Mouse (Mus musculus): ENCODE results near the gene Gapvd1.
A peak's percentile ranks its signal among the peaks of the same experiment; 100 is the strongest.
"Not testable (repeated sequence)": the region's sequence is repeated elsewhere in the genome, so short reads cannot be mapped to it uniquely, and the experiment has no call there.

The Gapvd1 gene

DNA sequence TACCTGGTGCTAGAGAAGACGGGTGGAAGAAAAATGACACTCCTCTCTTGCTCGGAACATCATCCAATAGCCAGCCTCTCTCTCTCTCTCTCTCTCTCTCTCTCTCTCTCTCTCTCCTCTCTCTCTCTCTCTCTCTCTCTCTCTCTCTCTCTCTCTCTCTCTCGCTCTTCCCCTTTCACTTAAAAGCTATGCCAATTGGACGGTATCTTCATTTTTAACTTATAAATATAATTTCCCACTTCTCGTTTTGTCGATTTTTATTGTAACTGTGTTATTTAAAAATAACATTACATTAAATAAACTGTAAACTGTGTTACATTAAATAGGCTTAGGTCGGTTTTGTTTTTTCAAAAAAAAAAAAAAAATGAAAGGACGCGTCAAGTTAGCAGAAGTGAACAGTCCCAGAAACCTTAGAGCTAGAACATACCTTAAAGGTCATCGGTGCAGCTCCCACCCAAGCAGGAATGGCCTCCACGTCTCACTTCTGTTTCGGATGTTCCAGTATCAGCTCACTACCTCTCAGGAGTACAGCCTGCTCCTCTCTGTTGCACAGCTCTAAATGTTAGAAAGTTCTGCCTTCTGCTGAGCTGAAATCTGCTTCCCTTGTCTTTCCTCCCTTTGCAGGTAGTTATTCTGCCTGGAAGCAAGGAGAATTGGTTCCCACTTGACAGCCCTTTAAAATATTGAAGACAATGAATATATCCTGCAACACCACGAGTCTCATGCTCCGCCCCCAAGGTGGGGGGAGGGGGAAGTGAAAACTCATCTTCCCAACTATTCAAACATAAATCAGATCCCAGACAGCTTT is at the start of gene Gapvd1:
TSS of gene Gapvd1 (minus strand) at position 682 of the 808 bp plus-strand sequence.
- DNase-seq (ENCODE audit: low read depth, low spot score), result peak; percentile 68

DNA sequence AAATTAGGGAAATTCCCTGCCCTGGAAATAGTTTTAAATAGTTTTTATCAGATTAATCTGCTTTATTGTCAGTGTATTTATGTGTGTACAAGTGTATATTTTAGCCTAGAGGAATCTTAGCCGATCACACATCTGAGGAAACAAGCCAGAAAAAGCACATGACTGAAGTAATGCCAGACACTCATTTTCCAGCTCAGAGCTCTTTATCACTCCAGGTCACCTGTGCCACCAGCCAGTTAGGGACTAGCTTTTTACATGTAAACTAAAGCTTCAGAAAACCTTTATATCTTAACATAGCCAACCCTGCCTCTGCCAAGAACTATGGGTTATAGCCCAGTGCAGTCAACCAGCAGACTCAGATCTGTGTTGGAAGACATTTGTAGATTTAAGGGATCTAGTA is 49.8 kb upstream of the Gapvd1 start:
- DNase-seq (ENCODE audit: low read depth, low spot score), result no peak

DNA sequence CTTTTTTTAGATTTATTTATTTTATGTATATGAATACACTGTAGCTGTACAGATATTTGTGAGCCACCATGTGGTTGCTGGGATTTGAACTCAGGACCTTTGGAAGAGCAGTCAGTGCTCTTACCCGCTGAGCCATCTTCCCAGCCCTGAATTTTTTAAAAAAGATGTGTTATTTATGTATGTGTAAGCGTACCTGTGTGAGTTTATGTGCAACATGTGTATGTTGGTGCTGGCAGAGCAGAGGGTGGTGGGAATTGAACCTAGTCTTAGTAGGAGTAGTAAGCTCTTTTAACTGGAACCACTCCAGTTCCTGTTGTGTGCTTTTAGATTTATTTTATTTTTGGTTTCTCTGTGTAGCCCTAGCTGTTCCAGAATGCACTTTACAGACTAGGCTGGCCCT is 49.1 kb upstream of the Gapvd1 start:
- DNase-seq (ENCODE audit: low read depth, low spot score), result no peak

DNA sequence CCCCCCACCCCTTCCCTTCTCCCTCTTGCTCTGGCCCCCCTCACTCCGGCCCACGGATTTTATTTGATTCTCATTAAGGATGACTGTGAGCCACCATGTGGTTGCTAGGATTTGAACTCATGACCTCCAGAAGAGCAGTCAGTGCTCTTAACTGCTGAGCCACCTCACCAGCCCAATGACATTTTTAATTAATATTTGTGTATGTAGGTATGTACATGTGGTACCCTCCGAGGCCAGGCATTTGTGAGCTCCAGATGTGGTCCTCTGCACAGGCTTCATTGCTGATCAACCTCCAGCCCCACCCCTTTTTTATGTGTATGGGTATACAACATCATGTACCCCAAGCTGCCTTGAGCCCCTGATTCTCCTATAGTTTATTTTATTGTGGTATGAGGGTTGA is 48.7 kb upstream of the Gapvd1 start:
- DNase-seq (ENCODE audit: low read depth, low spot score), result no peak

DNA sequence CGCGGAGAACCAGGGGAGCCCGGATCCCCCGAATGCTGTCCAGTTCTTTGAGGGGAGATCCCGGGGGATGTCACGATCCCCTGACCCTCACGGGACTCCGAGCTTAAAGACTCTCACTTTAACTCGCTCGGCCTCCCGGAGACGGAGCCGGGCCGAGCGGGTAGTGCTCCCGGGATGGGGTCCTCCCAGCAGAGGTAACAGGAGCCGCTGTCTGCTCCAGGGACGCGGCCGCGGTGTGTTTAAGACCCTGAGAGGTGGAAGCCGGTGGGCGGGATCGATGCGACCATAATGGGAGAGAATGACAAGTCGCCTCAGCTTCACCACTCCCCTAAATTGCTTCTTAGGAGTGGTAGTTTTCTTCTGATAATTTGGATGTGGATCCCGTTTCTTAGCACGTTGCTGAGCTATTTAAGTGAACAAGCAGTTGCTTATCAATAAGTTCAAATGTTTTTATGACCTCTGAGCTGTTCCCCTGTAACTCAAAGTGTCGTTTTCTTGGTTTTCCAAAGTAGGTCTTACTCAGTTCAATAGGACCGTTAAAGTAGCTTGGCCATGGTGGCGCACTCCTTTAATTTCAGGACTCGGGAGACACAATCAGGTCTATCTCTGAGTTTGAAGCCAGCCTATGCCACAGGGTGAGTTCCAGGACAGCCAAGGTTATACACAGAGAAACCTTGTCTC is 47.7 kb upstream of the Gapvd1 start:
- peak; percentile 66 for DNase-seq (ENCODE audit: low read depth, low spot score)

DNA sequence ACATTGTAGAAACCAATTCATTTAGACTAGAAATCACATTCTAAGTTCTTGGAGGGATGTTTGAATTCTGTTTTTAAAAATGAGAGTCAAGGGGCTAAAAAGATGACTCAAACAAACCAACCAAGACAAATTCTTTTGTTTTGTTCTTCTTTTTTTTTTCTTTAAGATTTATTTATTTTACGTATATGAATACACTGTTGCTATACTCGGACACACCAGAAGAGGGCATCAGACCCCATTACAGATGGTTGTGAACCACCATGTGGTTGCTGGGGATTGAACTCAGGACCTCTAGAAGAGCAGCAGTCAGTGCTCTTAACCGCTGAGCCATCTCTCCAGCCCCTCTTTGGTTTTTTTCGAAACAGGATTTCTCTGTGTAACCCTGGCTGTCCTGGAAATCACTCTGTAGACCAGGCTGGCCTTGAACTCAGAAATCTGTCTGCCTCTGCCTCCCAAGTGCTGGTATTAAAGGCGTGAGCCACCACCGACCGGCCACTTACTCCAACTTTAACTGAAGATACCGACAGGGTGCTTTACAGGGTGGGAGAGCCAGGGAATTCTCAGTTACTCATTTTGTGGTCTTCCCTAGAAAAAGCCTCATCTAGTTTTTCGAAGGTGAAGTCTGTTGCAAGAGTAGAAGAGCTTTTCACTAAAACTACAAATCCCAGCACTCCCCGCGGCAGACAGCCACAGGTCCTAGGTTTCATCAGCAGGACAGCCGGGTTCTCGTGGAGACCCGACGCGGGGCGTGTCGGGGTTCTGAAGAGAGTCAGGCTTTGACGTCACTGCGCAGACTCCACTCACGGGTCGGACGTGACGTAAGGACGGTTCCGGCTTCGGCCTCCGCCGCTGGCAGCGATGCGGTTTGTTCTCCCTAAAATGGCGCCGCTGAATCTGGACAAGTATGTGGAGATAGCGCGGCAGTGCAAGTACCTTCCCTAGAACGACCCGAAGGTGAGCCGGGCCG is 46.8 kb upstream of the Gapvd1 start:
- DNase-seq (ENCODE audit: low read depth, low spot score), result peak; percentile 100

DNA sequence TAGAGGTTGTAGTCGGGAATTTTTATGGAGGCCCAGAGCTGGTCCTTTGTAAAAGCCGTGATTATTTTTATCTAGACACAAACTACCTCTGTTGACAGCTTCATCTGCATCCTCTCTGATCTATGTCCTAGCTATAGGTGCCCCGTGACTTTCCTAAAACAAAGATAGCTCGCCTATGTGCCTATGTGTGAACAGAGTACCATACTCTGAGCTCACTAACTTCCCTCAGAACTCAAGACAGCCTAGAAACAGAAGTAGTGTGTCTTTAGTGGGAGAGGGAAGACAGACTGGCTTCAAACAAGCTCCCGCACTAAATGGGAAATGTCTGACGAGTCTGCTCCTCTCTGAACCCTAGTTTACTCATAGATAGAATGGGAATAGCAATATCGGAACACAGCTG is 45.3 kb upstream of the Gapvd1 start:
- DNase-seq (ENCODE audit: low read depth, low spot score), result peak; percentile 37

DNA sequence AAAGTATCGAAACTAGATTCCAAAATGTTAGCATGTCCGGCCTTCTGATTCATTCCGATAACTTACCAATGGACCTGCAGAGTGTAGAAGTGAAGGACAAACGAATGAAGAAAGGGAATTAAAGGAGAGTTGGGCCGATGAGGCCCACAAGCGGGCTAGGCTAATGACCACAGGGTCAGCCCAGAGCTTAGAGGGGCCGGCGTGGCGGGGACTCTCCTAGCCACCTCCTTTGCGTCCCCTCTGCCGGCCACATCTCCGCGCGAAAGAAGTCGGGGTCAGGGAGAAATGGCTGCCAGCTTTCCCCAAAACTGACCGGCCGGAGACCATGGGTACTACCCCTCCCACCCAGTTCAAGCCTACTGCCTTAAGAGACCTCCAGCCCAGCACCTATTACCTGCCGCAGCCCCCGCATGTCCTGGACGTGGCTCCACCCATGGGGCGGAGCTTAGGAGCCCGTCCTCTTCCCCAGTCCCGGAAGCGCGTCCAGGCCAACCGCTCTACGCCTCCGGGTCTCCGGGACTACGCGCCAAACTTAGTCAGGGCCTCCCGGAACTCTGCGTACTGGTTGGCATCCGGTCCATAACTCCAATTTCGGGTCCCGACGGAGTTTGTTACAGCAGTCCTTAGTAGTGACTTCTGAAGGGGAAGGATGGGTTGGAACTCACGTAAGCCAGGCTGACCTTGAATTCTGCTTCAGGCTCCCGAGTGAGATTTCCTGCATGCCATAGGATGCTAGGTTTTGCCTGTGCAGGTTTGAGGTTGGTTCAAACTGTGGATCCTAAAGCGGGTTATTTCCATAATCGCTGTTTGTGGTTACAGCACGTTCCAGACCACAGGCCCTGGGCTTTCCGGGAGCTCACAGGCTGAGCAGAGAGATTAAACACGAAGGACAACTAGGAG is 44.6 kb upstream of the Gapvd1 start, which contains the start of gene Rabepk:
TSS of gene Rabepk (minus strand) at position 556 of the 900 bp plus-strand sequence.
- peak; percentile 92 for DNase-seq (ENCODE audit: low read depth, low spot score)

DNA sequence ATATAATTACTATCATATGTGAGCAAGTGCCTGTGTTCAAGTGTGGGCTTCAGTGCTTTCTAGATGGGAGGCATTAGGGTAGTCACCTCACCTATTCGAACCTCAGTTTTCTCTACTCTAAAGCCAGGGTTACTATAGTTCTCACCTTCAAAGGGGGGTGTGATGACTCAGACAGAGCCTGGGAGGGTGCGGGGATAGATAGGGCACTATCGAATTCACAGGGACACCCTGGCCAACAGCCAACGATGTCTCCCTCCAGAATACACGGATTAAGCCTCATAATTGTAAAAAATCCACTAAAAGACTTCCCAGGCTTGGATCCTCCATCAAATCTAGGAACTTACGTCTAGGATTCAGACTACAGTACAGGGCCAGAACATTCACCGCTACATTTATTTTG is 40.4 kb upstream of the Gapvd1 start:
- DNase-seq (ENCODE audit: low read depth, low spot score), result no peak

DNA sequence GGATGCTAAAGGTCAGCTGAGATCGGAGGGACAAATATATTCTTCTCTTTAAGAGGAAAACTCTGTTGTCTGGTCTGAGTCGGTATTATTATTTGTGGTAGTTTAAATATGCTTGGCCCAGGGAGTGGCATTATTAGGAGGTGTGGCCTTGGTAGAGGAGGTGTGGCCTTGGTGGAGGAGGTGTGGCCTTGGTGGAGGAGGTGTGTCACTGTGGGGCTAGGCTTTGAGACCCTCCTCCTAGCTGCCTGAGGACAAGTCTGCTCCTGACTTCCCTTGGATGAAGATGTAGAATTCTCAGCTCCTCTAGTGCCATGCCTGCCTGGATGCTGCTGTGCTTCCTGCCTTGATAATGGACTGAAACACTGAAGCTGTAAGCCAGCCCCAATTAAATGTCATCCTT is 39.5 kb upstream of the Gapvd1 start:
- no peak for DNase-seq (ENCODE audit: low read depth, low spot score)

DNA sequence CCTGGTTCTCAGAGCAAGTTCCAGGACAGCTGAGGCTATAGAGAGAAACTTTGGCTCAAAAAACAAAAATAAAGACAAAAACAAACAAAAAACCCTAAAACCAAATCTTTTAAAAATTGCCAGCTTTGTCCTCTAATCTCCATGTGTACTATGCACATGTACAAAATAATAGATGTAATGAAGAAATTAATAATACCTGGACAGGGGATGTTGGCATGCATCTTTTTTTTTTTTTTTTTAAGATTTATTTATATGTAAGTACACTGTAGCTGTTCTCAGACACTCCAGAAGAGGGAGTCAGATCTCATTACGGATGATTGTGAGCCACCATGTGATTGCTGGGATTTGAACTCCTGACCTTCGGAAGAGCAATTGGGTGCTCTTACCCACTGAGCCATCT is 37.5 kb upstream of the Gapvd1 start:
- not testable (repeated sequence) for DNase-seq (ENCODE audit: low read depth, low spot score)

DNA sequence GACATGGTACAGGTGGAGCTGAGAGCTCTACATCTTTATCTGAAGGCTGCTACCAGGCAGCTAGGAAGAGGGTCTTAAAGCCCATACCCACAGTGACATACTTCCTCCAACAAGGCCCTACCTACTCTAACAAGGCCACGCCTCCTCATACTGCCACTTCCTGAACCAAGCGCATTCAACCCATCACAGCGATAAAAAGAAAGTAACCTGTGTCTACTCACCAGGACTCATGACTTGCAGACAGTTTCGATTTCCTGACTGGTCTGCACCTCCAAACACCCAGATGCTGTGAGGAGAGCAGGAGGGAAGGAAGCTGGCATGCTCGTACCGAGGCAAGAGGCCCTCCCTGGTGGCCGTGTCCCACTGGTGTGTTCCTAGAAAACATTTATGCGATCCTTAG is 35.2 kb upstream of the Gapvd1 start:
- DNase-seq (ENCODE audit: low read depth, low spot score), result no peak

DNA sequence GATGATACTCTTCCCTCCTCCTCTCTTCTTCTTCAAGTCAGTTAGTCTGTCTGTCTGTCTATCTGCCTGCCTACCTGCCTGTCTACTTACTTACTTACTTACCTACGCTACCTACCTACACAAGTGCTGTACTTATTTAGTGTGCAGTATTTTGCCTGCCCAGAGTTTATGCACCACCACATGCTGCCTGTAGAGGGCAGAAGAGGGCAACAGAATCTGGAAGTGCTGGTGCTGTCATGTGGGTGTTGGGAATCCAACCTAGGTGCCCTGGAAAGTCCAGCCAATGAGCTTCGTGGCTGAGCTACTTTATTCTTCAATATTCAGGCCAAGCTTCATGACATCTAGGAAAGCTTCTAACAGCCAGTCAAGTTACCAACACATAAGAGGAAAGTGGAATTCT is 29.1 kb upstream of the Gapvd1 start:
- peak; percentile 59 for DNase-seq (ENCODE audit: low read depth, low spot score)

DNA sequence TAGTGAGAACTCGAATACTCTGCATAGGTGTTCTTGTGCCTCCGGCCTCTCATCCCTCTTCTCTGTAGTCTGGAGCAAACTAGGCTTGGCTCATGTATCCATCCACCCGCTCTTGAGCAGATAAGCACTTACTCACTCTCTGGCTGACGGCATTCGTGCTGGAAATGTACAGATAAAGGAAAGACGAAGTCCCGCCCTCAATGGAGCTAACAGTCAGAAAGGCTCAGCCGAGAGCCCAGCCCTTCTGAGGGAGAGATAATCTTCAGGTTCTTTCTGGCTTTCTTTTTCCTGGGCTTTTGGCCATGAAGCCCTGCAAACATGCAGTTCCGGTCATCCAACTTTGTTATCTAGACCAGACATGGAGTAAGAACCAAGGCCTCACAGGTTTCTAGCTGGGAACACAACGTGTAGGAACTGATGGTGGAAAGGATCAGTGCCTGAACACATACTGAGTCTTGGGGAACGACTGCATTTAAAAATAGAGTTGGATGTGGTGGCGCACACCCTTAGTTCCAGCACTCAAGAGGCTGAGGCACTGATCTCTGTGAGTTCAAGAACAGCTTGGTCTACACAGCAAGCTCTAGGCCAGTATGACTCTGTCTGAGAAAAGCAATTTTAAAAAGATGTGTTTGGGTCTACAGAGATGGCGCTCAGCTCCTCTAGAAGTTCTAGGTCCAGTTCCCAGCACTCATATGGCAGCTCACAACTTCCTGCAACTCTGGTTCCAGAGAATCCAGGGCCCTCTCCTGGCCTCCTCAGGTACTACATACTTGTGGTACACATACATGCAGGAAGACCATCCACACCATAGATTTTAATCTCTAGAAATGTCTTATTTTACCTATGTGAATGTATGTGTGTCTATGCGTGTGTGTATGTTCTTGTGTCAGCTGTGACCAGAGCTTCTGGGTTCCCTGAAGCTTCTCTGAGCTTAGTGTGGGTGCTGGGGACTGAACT is 28.3 kb upstream of the Gapvd1 start:
- DNase-seq (ENCODE audit: low read depth, low spot score), result no peak

DNA sequence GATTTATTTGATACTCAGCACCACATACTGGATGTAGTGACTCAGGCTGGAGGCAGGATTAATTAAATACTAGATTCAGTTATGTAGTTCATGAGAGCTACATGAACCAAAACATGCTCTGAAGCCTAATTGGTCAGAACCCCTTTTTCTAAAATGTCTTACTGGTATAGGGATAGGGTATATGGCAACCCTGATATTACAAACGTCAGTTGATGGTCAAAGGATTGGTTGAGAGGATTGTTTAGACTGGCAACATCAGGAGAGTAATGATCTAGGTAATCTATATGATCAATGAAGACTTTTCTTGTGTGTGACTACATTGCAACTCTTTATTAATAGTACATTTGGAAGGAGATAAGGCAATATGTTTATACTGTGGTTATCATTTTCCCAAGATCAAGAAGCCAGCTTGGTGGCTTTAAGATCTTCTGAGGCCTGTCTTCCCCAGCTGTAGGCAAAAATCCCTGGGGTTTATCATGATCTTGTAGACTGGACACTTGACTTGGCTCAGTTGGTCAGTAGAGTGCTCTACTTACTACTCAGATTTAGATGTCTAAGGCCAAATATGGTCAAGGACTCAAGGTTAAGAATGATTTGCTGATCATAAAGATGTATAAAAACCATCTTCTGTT is 22.3 kb upstream of the Gapvd1 start:
- no peak for DNase-seq (ENCODE audit: low read depth, low spot score)

DNA sequence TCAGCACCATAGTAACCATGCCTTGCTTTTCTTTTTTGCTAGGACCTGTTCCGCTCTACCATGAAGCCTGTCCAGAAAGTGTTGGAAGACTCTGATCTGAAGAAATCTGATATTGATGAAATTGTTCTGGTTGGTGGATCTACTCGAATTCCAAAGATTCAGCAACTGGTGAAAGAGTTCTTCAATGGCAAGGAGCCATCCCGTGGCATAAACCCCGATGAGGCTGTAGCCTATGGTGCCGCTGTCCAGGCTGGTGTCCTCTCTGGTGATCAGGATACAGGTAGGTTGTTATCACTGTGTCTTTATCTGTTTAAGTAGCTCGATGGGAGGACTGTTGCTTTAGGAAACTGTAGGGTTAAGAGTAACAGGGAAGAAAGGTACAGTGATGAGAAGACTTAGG is 19.5 kb upstream of the Gapvd1 start:
- DNase-seq (ENCODE audit: low read depth, low spot score), result no peak

DNA sequence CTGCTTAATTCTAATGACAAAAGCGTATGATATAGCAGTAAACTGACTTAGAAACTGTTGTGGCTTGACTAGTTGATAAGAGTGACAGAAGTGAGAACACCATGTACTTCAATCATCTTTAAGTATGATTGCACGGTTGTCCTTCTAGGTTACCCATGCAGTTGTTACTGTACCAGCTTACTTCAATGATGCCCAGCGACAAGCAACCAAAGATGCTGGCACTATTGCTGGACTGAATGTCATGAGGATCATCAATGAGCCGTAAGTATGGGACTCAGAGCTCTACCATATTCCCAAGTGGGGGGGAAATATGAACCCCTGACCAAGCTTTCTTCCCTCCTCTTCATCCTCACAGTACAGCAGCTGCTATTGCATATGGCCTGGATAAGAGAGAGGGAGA is 18.6 kb upstream of the Gapvd1 start:
- DNase-seq (ENCODE audit: low read depth, low spot score), result no peak

DNA sequence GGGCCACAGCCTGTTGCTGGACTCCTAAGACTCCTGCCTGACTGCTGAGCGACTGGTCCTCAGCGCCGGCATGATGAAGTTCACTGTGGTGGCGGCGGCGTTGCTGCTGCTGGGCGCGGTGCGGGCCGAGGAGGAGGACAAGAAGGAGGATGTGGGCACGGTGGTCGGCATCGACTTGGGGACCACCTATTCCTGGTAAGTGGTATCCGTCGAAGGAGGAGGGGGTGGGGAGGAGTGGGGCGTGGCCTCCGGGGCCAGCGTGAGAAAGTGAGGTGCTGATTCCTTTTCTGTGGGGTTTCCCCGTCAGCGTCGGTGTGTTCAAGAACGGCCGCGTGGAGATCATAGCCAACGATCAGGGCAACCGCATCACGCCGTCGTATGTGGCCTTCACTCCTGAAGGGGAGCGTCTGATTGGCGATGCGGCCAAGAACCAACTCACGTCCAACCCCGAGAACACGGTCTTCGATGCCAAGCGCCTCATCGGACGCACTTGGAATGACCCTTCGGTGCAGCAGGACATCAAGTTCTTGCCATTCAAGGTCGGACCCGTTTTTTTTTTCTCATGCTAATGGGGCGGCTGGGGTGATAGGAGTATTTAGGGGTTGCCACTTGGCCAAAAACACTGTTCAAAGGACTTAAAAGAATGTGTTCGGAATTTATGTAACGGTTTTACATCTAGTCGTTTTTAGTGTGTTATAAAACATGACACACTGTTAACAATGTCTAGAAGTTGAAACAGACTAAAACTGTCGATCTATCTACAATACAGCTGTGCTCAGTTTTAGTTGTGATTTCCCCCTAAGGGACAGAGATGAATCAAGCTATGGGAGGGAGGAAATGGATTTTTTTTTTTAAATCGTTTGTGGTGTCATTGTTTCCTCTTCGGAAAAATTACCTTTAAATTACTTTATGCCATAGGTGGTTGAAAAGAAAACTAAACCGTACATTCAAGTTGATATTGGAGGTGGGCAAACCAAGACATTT is 17.5 kb upstream of the Gapvd1 start:
- DNase-seq (ENCODE audit: low read depth, low spot score), result no peak
